Mouse (Mus musculus): ENCODE measurements at regions not wholly inside any gene's neighbourhood (a gene's known extent, or its start where the extent isn't known, plus 50 kb on each side); places are given as distances from the start of the nearest gene placed in this dataset.

DNA sequence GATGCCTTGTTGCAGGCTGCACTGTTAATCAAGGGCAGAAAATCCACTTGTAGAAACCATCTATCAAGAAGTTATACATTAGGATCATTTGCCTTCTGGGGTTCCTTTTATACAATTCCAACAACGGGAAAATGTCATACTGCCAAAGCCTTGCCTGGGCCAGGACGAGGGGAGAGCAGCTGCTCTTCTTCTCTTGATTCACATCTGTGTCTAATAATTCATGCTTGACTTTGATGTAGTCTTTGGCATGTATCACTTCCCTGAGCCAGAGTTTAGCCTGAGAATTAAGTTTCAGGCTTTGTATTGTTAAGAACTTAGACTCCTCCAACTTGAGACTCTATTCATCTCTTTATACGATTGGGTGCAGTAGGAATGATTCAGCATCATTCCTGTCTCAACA is 627.2 kb downstream of the Basp1 start:
- no peak for ATAC-seq (replicated peaks; ENCODE audit: low FRiP score, poor library complexity, severe bottlenecking)

DNA sequence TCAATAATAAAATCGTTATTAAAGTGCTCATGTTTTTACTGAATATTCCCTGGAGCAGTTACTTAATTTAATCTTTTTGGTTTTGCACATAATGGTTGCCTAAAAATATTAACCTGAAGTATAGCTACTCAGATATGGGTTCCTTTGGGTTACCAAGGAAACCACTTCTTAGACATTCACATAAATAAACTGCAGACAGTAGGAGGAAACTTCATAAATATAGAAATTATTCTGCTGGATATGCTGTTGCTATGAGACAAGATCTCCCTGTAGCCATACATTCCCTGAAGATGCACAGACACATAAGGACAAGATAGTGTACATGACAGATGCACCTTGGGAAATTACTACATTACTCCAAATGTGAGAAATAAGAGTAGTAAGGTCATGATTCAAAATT is 635.3 kb downstream of the Basp1 start:
- no peak for ATAC-seq (replicated peaks; ENCODE audit: low FRiP score, poor library complexity, severe bottlenecking)

DNA sequence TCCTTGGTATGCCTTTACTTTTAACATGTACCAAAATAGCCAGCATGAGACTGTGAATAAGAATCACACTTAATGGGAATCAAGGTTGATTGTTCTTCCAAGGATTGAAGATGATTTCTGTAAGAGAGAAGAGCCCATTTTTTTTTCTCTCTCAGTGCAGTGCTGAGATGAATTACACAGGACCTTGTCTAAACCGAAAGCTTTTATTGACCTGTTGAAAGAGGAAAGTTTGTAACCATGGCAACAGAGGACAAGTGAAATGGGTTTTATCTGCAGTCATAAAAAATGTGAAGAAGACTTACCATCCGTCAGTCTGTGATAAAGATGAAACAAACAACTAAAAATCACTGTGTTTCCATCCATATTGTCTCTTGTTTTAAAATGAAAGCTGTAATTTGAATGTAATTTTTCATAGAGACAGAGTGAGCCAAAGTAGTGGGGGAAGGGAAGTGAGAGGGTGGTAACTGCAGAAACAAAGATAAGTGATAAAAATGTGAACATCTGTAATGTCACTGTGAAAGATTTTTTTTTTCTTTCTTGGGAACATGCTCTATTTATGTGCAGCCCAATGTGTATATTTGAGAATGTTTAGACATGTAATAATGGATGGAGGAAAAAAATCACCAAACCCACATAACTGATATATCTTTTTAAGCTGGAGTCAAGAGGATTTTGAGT is 661.9 kb downstream of the Basp1 start:
- ATAC-seq (replicated peaks; ENCODE audit: low FRiP score, poor library complexity, severe bottlenecking): no peak

DNA sequence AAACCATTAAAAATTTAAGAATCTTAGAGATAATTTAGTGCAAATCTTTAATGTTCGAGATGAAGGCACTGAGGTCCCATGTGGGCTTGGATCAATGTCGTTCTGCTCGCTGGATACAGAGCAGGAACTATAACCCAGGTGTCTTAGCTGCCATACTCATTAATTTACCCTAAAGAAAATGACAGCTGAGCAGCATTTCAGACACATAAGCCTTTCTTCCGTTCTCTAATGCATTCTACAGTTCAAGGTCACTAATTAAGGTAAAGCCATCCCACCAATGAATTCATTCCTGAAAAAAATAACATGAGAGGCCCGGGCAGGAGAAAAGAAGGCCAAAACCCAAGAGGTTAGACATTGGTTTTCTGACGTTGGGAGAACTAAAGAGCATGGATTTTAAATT is 670.3 kb downstream of the Basp1 start:
- ATAC-seq (replicated peaks; ENCODE audit: low FRiP score, poor library complexity, severe bottlenecking): no peak

DNA sequence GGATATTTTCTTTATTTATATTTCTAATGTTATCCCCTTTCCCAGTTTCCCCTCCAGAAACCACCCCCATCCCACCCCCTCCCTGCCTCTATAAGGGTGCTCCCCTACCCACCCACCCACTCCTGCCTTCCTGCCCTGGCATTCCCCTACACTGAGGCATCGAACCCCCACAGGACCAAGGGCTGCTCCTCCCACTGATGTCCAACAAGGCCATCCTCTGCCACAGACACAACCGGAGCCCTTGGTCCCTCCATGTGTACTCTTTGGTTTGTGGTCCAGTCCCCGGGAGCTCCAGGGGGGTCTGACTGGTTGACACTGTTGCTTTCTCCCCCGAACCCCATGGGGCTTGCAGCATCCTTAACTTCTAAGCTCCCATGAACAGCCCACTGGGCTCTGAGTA is 688.4 kb downstream of the Basp1 start:
- no peak for ATAC-seq (replicated peaks; ENCODE audit: low FRiP score, poor library complexity, severe bottlenecking)

DNA sequence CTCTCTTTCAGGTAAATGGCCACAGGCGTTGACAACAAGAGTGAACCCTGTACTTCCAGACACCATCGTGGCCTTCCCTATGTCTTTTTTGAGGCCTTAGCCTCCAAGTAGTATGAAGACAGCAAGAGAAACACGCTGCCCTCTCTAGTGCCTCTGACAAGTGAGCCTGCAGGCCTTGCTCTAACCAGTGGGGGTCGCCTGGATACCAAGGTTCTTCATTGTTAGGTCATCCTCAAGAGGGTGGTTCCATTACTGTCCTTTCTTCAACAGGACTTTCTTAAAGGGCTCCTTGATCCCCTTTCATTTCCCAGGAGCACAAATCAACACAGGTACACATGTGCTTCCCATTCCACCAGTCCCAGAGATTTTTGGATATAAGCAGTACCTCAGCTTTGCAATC is 688.9 kb downstream of the Basp1 start:
- ATAC-seq (replicated peaks; ENCODE audit: low FRiP score, poor library complexity, severe bottlenecking): no peak

DNA sequence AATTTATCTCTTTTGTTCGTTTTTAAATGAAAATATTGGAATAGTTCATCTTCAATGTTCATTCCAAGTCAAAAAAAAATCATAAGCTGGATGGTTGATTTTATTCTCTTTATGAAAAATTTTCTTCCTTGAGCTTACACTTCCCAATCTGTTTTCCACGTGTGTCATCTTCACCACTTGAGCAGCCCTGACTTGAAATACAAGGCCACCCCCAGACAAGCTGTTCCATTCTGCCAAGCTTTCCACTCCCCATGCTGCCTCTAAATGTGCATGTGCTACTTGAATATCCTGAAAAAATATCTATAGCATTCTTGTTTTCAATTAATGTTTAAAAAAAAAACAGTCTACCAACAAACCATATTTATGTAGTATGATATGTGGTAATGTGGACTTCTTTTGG is 693.2 kb downstream of the Basp1 start:
- ATAC-seq (replicated peaks; ENCODE audit: low FRiP score, poor library complexity, severe bottlenecking): no peak

DNA sequence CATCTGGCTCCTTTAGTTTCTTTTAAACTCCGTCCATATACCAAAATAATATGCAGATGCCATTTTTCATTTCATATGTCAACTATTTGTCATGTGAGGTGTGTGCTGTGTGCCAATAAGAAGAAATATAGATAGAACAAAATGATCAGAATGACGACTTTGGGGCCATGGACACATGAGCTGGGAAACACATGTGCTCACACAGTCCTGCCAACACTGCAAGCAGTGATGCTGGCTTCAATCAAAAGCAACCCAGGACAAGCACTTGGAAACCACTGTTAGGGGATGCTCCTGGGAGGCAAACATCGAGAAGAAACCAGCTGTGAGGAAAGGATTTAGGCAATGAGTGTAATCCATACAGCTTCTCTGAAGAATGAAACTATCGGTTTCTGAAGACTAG is 731.4 kb downstream of the Basp1 start:
- ATAC-seq (replicated peaks; ENCODE audit: low FRiP score, poor library complexity, severe bottlenecking): no peak

DNA sequence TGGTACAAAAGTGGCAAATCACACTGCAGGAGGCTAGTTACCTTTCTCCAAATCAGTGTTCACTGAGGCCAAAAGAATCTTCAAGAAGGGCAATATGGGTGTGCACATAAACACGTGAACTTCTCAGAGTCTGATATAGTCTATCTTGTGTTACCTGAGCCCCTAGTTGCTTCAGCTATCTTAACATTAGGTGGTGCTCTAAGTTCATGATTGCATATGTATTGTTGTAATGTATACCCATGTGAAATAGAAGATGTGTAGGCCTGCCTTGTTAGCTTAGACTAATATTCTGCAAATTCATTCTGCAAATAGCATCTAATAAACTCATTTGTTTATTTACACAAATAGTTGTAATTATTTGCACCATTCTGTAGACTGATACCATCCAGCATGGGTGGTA is 764.6 kb downstream of the Basp1 start:
- ATAC-seq (replicated peaks; ENCODE audit: low FRiP score, poor library complexity, severe bottlenecking): no peak

DNA sequence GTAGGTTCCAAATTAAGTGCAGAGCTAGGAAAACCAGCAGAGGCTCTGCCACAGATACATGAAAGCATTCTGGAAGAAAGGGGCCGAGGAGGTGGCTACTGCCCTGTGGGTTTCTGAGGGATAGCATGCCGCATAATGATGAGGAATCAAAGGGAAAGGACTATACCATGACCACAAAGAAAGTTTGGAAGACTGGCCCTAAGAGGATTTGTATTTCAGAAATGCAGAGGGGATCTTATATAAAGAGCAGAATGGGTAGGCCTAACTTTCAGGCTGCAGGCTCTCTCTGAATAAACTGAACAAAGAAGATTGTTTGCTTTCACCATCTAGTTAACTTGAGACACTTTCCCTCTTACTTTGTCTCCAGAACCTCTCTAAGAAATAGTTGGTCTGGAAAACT is 777.9 kb downstream of the Basp1 start:
- no peak for ATAC-seq (replicated peaks; ENCODE audit: low FRiP score, poor library complexity, severe bottlenecking)

DNA sequence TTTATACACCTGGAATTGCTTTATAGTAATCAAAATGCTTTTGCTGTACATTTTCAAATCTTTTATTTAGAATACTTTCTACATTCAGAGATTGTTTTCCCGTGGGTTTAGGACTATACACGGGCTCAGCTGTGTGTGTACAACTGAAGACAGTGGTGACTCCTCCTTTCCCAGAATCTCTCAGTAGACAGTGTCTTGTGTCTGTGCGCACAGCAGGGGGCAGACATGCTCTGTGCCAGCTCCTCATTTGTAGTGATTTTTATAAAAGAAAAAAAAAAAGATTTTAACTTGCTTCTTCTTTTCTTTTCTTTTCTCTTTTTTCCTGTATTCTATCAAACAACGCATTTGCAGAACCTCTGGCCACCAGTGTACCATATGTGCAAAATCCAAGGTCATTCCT is 817.3 kb downstream of the Basp1 start:
- no peak for ATAC-seq (replicated peaks; ENCODE audit: low FRiP score, poor library complexity, severe bottlenecking)

DNA sequence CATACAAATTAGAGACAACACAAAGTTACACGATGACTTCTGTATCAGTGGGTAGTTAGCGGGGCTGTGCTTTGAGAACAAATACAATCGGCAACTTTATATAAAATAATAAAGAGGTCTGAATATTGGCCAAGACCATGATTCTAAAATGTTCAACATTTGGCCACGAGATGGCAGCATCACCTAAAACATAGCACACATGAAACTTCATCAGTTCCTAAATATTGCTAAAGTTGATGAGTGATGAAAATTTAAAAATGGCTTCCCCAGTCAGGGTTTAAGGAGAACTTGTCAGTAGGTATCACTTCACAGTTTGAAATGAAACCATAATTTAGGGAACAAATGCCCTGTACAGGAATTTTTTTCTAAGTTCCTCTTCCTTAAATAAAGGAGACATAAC is 824.6 kb downstream of the Basp1 start:
- no peak for ATAC-seq (replicated peaks; ENCODE audit: low FRiP score, poor library complexity, severe bottlenecking)

DNA sequence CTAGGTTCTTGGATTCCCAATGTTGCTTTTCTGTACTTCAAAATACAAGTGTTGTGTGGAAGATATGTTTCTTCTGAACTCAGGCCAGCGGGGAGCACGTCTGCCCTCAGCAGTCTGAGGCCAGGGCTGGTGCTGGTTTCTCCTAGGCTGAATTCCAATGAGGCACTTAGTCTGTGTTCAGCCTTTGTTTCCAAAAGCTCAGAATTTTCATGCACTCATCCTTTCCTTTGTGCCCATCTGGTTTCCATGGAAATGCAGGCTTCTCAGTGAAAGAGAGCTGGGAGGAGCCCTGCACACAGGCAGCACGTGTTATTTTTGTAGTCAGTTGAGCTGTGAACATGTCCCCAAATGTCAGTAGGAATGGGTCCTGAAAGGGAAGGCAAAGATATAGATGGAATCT is 846.6 kb downstream of the Basp1 start:
- no peak for ATAC-seq (replicated peaks; ENCODE audit: low FRiP score, poor library complexity, severe bottlenecking)

DNA sequence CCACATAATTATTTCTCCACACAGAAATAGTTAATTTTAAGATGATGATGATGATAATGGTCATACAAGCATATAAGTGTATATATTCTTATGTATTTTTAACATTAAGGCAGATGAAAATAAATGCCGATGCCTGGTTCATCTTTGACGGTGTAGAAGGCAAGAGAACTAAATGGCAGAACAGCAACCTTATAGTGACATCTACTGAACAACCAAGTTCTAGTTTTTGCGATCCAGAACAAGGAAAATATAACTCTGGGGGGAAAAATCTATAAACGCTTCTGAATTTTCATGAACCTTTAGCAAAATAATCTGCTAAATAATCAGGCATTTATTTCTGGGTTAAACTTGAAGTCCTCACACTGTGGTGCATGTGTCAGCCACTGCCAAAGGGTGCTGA is 856.8 kb downstream of the Basp1 start:
- ATAC-seq (replicated peaks; ENCODE audit: low FRiP score, poor library complexity, severe bottlenecking): no peak

DNA sequence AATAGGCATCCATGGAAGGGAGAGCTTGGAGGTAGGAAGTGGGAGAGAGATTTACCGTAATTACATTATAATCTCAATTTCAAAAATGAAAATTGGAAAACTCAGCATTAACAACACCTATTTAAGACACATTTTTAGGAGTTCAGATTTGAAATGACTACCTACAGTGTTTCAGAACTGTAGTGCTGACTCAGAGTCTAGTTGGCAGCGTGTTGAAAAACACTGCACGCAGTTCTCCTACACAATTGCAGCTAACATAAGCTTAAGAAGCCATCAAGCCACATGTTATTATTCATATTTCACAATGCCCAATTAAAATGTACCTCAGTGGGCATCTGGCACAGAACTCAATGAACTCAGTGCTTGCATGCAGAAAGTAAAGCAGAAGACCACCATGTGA is 863.5 kb downstream of the Basp1 start:
- no peak for ATAC-seq (replicated peaks; ENCODE audit: low FRiP score, poor library complexity, severe bottlenecking)

DNA sequence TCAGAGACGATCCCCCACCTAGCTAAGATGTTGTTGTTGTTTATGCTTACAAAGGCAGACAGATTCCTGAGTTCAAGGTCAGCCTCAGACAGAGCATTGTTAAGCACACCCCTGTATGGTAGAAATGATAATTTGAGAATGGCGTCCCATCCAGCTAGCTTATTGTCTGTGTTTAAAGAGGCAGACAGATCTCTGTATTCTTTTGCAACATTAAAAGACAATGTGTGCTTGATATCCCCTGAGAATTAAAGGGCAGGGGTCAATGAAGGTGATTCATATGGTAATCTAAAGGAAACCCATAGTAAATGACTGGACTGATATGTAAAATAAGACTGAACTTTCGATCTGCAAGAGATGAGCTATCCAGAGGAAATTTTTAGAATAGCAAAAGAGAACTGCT is 883.5 kb downstream of the Basp1 start:
- ATAC-seq (replicated peaks; ENCODE audit: low FRiP score, poor library complexity, severe bottlenecking): no peak

DNA sequence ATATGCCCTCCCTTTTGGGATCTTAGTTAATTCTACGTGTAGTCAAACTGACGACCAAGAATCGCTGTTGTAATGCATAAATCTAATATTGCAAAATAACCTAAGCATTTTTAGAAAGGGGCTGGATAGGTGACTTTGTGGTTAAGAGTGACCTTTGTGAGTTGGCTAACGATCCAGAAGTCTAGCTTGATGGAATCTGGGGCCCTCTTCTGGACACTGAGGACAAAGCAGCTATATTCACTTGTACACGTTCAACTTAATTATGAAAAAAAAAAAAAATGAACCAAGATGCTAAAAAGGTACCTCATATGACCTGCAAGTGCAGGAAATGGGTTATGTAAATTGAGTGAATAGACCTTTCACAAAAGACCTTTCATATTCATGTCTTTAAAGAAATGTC is 886.2 kb downstream of the Basp1 start:
- ATAC-seq (replicated peaks; ENCODE audit: low FRiP score, poor library complexity, severe bottlenecking): no peak

DNA sequence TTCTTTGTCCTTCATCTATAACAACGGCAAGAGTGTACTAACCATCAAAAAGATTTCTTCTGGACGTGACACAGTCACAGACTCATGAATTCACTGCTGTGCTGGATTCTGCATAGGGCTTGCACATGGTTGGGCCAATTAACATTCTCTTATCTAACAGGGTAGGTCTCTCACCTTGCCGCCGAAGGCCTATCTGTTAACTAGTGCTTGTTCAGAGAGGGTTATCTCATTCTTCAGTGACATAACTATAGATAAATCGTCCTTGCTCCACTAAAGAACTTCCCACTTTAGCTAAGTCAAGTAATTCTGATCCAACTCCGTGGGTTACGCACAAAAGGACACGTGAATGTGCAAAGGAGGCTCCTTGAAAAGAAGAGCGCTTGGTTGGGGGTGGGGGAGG is 899.6 kb downstream of the Basp1 start:
- ATAC-seq (replicated peaks; ENCODE audit: low FRiP score, poor library complexity, severe bottlenecking): no peak

DNA sequence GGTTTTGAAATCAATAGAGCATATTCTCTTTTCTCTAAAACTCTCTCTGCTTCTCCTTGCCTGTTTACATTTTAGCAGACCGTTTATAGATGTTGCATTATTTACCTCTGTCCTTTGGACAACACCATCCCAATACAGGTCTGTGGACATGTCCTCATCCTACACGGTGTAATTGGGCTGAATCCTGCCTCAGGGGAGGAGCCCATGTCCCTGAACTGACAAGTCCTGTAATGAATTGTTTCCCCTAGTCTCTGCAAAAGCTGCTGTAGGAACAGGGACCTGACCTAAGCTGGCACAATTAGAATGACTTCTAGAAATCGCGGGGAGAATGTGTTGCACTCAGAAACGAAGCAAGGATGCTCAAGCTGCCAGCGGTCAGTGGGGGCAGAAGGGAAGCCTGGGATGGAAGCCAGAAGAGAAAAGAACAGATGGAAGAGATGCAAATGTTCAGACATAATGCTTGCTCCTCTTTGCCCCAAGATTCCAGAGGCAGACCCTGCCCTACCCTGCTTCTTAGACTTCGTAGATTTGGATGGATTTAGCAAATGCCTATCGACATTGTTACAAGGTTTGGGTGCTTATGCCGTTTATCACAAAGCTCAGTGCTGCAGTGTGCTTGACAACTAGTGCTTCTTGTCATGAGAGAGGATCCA is 911.5 kb downstream of the Basp1 start:
- ATAC-seq (replicated peaks; ENCODE audit: low FRiP score, poor library complexity, severe bottlenecking): no peak

DNA sequence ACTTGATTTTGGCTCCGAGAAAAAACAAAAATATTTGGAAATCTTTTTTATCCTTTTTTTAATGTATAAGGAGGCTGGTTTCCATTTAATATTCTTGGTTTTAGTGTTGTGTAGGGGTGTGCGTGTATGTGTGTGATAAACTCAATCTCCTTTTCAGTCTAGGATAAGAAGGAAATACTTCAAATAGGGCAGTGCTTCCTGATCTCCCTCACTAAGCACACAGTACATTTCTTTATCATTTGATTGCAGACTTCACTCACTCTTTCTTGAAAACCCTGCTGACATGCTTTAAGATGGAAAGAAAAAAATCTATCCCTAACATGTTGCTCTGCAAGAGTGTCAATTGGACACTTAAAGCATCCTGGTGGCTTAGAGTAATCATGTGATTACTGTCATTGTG is 927.3 kb downstream of the Basp1 start:
- ATAC-seq (replicated peaks; ENCODE audit: low FRiP score, poor library complexity, severe bottlenecking): no peak

DNA sequence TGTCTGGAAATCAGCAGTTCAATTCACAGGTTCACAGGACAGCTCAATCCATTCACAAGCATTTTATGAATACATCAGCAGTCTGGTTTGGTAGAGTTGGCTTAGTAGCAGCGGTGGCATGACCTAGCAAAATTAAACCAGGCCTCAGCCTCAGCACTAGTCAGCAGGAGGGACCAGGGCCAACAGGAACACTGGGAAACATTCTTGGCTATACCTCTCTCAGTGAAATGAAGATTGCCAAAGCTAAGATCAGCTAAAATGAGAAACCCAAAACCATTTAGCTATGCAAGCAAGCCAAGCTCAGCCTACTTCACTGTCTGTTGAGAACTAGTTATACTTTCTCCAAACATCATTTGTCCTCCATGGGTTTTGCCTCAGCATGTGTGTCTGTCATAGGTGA is 945.3 kb downstream of the Basp1 start:
- ATAC-seq (replicated peaks; ENCODE audit: low FRiP score, poor library complexity, severe bottlenecking): no peak

DNA sequence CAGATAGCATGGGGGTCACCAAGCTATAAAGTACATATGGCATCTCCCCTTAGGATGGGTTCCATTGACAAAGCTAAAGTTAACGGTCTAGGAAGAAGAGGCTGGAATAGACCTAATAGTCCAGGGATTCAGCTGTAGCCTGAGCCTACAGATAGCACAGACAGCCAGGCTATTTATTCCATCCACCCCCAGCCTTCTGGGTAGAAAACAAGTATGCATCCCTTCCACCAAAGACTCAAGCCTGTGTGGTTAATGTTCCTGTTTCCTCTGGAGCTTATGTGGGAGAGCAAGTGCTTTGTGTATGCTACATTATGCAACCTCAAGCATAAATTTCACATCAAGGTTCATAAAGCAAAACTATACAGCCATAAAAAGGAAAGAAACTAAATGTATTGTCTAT is 955.8 kb downstream of the Basp1 start:
- no peak for ATAC-seq (replicated peaks; ENCODE audit: low FRiP score, poor library complexity, severe bottlenecking)

Measured in erythroid progenitor cell, adult 5-6 weeks (primary cell).